ENCODE assay signal across 11 mouse cellular contexts in genomic region chr6:117851747-117852146, GRCm38 (mm10). TPM values are rescaled to one million over a fixed set of nuclear protein-coding genes. Genes with fewer than 3 reads are reported as not detected.
DNase-seq lines count a peak whose midpoint lies in the region; ATAC-seq and TF ChIP-seq lines count a peak whose summit lies in the region.
"Had no signal": no experiment of that assay in that cellular context is flagged by ENCODE, and none has a peak within 500 bp of the region (broad histone marks: within the 10 kb centered on the region; RNA-seq: fewer than 3 reads in every experiment).

No protein-coding gene starts in this region.

- H3K27ac ChIP-seq in liver, adult 2 months (replicated peaks; ENCODE audit: insufficient read depth, low read depth, low read length) = no peak overlapping the region
- no peak overlapping the region for H3K27ac ChIP-seq in liver, embryonic 12.5 days
- H3K27ac ChIP-seq in forebrain, embryonic 13.5 days = no peak overlapping the region
- no peak overlapping the region for H3K27ac ChIP-seq in midbrain, embryonic 14.5 days (replicated peaks; ENCODE audit: low read depth, low read length)
- H3K27ac ChIP-seq: heart, embryonic 13.5 days; hindbrain, embryonic 13.5 days; midbrain, embryonic 13.5 days had no signal

- no peaks in the 10 kb centered on the region for H3K4me1 ChIP-seq in liver, adult 2 months (ENCODE audit: control insufficient read depth, insufficient read depth, low read length)
- no peaks in the 10 kb centered on the region for H3K4me1 ChIP-seq in liver, embryonic 12.5 days
- no peaks in the 10 kb centered on the region for H3K4me1 ChIP-seq in forebrain, embryonic 13.5 days
- no peaks in the 10 kb centered on the region for H3K4me1 ChIP-seq in midbrain, embryonic 14.5 days (ENCODE audit: control insufficient read depth, insufficient read depth, low read length)
- H3K4me1 ChIP-seq: heart, embryonic 13.5 days; hindbrain, embryonic 13.5 days; midbrain, embryonic 13.5 days had no signal

- no peaks in the 10 kb centered on the region for H3K9me3 ChIP-seq in liver, embryonic 12.5 days (replicated peaks)
- H3K9me3 ChIP-seq in forebrain, embryonic 13.5 days (replicated peaks) = no peaks in the 10 kb centered on the region
- no peaks in the 10 kb centered on the region for H3K9me3 ChIP-seq in midbrain, embryonic 14.5 days (ENCODE audit: control insufficient read depth, low read length)
- H3K9me3 ChIP-seq: heart, embryonic 13.5 days; hindbrain, embryonic 13.5 days; midbrain, embryonic 13.5 days had no signal

- 67% methylated on average over 2 of the region's 2 CpGs for WGBS in liver, adult 2 months
- 35% methylated on average over 2 of the region's 2 CpGs for WGBS in liver, embryonic 12.5 days (ENCODE audit: insufficient replicate concordance)
- 58% methylated on average over 2 of the region's 2 CpGs for WGBS in forebrain, embryonic 13.5 days
- 68% methylated on average over 2 of the region's 2 CpGs for WGBS in midbrain, embryonic 14.5 days

- H3K4me3 ChIP-seq in liver, adult 2 months (ENCODE audit: insufficient read depth, low read depth, low read length) = no peak overlapping the region
- no peak overlapping the region for H3K4me3 ChIP-seq in liver, embryonic 12.5 days
- no peak overlapping the region for H3K4me3 ChIP-seq in forebrain, embryonic 13.5 days
- no peak overlapping the region for H3K4me3 ChIP-seq in midbrain, embryonic 14.5 days (replicated peaks; ENCODE audit: low read depth, low read length)
- H3K4me3 ChIP-seq: heart, embryonic 13.5 days; hindbrain, embryonic 13.5 days; midbrain, embryonic 13.5 days had no signal

- H3K36me3 ChIP-seq in liver, adult 2 months (ENCODE audit: control insufficient read depth, insufficient read depth, low read length) = peaks cover 3% of the 10 kb centered on the region
- peaks cover 20% of the 10 kb centered on the region for H3K36me3 ChIP-seq in liver, embryonic 12.5 days
- H3K36me3 ChIP-seq in forebrain, embryonic 13.5 days (ENCODE audit: poor library complexity, severe bottlenecking) = peaks cover 31% of the 10 kb centered on the region
- peaks cover 26% of the 10 kb centered on the region for H3K36me3 ChIP-seq in midbrain, embryonic 14.5 days (ENCODE audit: control insufficient read depth, insufficient read depth, low read length)

- no peak overlapping the region for H3K4me2 ChIP-seq in liver, embryonic 12.5 days
- H3K4me2 ChIP-seq in forebrain, embryonic 13.5 days = no peak overlapping the region
- no peak overlapping the region for H3K4me2 ChIP-seq in midbrain, embryonic 14.5 days (ENCODE audit: low read length)
- H3K4me2 ChIP-seq: heart, embryonic 13.5 days; hindbrain, embryonic 13.5 days; midbrain, embryonic 13.5 days had no signal

- no peaks in the 10 kb centered on the region for H3K27me3 ChIP-seq in liver, adult 2 months (ENCODE audit: control insufficient read depth, insufficient read depth, low read length)
- H3K27me3 ChIP-seq in liver, embryonic 12.5 days (replicated peaks) = no peaks in the 10 kb centered on the region
- H3K27me3 ChIP-seq in forebrain, embryonic 13.5 days = no peaks in the 10 kb centered on the region
- no peaks in the 10 kb centered on the region for H3K27me3 ChIP-seq in midbrain, embryonic 14.5 days (ENCODE audit: control insufficient read depth, insufficient read depth, low read length)
- H3K27me3 ChIP-seq: heart, embryonic 13.5 days; hindbrain, embryonic 13.5 days; midbrain, embryonic 13.5 days had no signal

- H3K9ac ChIP-seq in liver, adult 2 months (ENCODE audit: low read depth, low read length) = no peak overlapping the region
- H3K9ac ChIP-seq in liver, embryonic 12.5 days = no peak overlapping the region
- H3K9ac ChIP-seq in forebrain, embryonic 13.5 days = no peak overlapping the region
- no peak overlapping the region for H3K9ac ChIP-seq in midbrain, embryonic 14.5 days (replicated peaks; ENCODE audit: low read length)
- H3K9ac ChIP-seq: heart, embryonic 13.5 days; hindbrain, embryonic 13.5 days; midbrain, embryonic 13.5 days had no signal

- no peak for TF ChIP-seq POLR2A in liver, adult 2 months (IDR thresholded peaks at IDR 0.05; ENCODE audit: extremely low read depth, insufficient read depth, low read length)

- peak; percentile 26 for DNase-seq in liver, adult 2 months (ENCODE audit: extremely low read depth, low read depth, low spot score)
- DNase-seq in B cell, adult 2 months = peak; percentile 44 to 45
- DNase-seq in ES-CJ7 (ENCODE audit: low read depth, low spot score) = peak; percentile 51
- DNase-seq in midbrain, embryonic 14.5 days = no peak
- DNase-seq: adrenal gland, postnatal 25 days had no signal

- TF ChIP-seq CTCF in liver, adult 2 months (IDR thresholded peaks at IDR 0.05; ENCODE audit: low read depth, low read length) = no peak

- ATAC-seq in liver, embryonic 12.5 days = no peak
- peak; percentile 78 for ATAC-seq in inflammation-experienced regulatory T-cells, adult 6 months
- ATAC-seq in forebrain, embryonic 13.5 days = no peak
- ATAC-seq in midbrain, embryonic 14.5 days (ENCODE audit: low FRiP score, low TSS enrichment) = no peak
- ATAC-seq: midbrain, embryonic 13.5 days had no signal

- no peaks in the 10 kb centered on the region for H3K79me2 ChIP-seq in liver, adult 2 months (ENCODE audit: control insufficient read depth, insufficient read depth, low read length)

RNA-seq across cellular contexts. Expression of gene Zfp239, which starts 10.2 kb away (rescaled TPM):
- 0.07 and 0.09 TPM in 2 replicates for total RNA-seq in liver, adult 2 months (2014; rRNA removed)
- polyA plus RNA-seq in liver, adult 2 months (2012; rRNA removed) = 0.05 TPM in 1 of 2 replicates, not detected in the other
- polyA plus RNA-seq in liver, embryonic 12.5 days (2016; fragmentation: Nextera tagmentation; extraction: Ambion mirVana) = 4.7 and 5.6 TPM in 2 replicates
- polyA plus RNA-seq in inflammation-experienced regulatory T-cells, adult 6 months (2017; shearing (Covaris generic)) = 1 to 10 TPM; 4.5 to 6.2 (median 4.9) TPM
- polyA plus RNA-seq in forebrain, embryonic 13.5 days (2015; fragmentation: Nextera tagmentation; extraction: Ambion mirVana) = 15.1 and 17.1 TPM in 2 replicates
- 10.1 and 13.2 TPM in 2 replicates for polyA plus RNA-seq in midbrain, embryonic 14.5 days (2014; fragmentation: Nextera tagmentation; extraction: Ambion mirVana)

RNA-seq across cellular contexts. Expression of gene Zfp637, which starts 10.8 kb away (rescaled TPM):
- total RNA-seq in liver, adult 2 months (2014; rRNA removed) = 14.1 and 19.6 TPM in 2 replicates
- 16.4 and 27.6 TPM in 2 replicates for polyA plus RNA-seq in liver, adult 2 months (2012; rRNA removed)
- 40.4 and 48.6 TPM in 2 replicates for polyA plus RNA-seq in liver, embryonic 12.5 days (2016; fragmentation: Nextera tagmentation; extraction: Ambion mirVana)
- 10 to 100 TPM; 26.8 to 35.7 (median 33.1) TPM for polyA plus RNA-seq in inflammation-experienced regulatory T-cells, adult 6 months (2017; shearing (Covaris generic))
- 185 and 192 TPM in 2 replicates for polyA plus RNA-seq in forebrain, embryonic 13.5 days (2015; fragmentation: Nextera tagmentation; extraction: Ambion mirVana)
- polyA plus RNA-seq in midbrain, embryonic 14.5 days (2014; fragmentation: Nextera tagmentation; extraction: Ambion mirVana) = 152 and 165 TPM in 2 replicates

RNA-seq across cellular contexts. Expression of gene Hnrnpf, which starts 48.4 kb away (rescaled TPM):
- 188 and 197 TPM in 2 replicates for total RNA-seq in liver, adult 2 months (2014; rRNA removed)
- 88.2 and 89.3 TPM in 2 replicates for polyA plus RNA-seq in liver, adult 2 months (2012; rRNA removed)
- polyA plus RNA-seq in liver, embryonic 12.5 days (2016; fragmentation: Nextera tagmentation; extraction: Ambion mirVana) = 702 and 711 TPM in 2 replicates
- 1,000 to 10,000 TPM in 1 of 3 experiments, 100 to 1,000 TPM in 2; 776 to 1,009 (median 841) TPM for polyA plus RNA-seq in inflammation-experienced regulatory T-cells, adult 6 months (2017; shearing (Covaris generic))
- 514 and 545 TPM in 2 replicates for polyA plus RNA-seq in forebrain, embryonic 13.5 days (2015; fragmentation: Nextera tagmentation; extraction: Ambion mirVana)
- 215 and 312 TPM in 2 replicates for polyA plus RNA-seq in midbrain, embryonic 14.5 days (2014; fragmentation: Nextera tagmentation; extraction: Ambion mirVana)
